Mouse (Mus musculus) kidney, adult 11 months (tissue): ENCODE measurements at regions not wholly inside any gene's neighbourhood (a gene's known extent, or its start where the extent isn't known, plus 50 kb on each side); places are given as distances from the start of the nearest gene placed in this dataset.
"Not testable (repeated sequence)": the region's sequence is repeated elsewhere in the genome, so short reads cannot be mapped to it uniquely, and the experiment has no call there.

Experiments used
- DNase-seq: peaks from one replicate; pipeline ENCODE4 v3.0.0; 2022

DNA sequence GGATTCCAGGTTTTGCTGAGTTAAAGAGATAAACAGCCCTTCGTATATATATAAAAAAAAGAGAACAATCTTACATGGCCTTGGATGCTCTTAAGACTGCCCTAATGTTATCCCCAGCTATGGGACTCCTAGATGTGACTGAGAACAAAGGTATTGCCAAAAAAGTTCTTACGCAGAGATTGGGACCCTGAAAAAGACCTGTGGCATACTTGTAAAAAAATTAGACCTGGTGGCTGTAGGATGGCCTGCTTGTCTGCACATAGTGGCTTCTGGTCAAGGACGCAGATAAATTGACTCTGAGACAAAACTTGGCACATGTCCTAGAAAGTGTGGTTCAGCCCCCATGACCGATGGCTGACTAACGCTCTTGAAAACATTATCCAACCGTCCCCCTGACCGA is 283.1 kb downstream of the Mtrr start:
- DNase-seq, result not testable (repeated sequence)

- DNase-seq, result peak; percentile 2
Observed at GRCm38 (mm10) chr13:68258285-68258684, 323.7 kb downstream of the Mtrr start.
